Mouse (Mus musculus) cortical plate, adult 2 months (tissue): ENCODE measurements around the gene Tgfb2.

Experiments used
- CTCF ChIP-seq: fragments of 200-500 bp; IDR thresholded peaks from 2 replicates; pipeline ENCODE4 v1.5.1; 2011; ENCODE audit warnings: mild to moderate bottlenecking, control low read depth, low read length; ENCODE audit not compliant: insufficient read depth; ENCODE audit errors: extremely low read depth
- POLR2A ChIP-seq: fragments of 200-500 bp; IDR thresholded peaks from 2 replicates; pipeline ENCODE4 v1.6.1; 2011; ENCODE audit warnings: mild to moderate bottlenecking, low read length, control low read depth; ENCODE audit not compliant: insufficient read depth; ENCODE audit errors: extremely low read depth

- TF ChIP-seq CTCF (no peak), POLR2A (no peak)
Measured at GRCm38 (mm10) chr1:186605635-186606034, 100.2 kb downstream of the Tgfb2 start.
